Mouse (Mus musculus) neural tube, embryonic 14.5 days (tissue): Measurements from ENCODE around the gene Zscan18. TPM values are rescaled to one million over a fixed set of nuclear protein-coding genes. Genes with fewer than 3 reads are reported as not detected.
"Not testable (repeated sequence)": the region's sequence is repeated elsewhere in the genome, so short reads cannot be mapped to it uniquely, and the experiment has no call there.

Experiments used
- ATAC-seq: fragments of 200-750 bp; cut with Nextera tagmentation; 2 replicates; pipeline ENCODE4 v1.8.0; 2017; ENCODE audit warnings: low read depth, mild to moderate bottlenecking, moderate TSS enrichment, moderate library complexity
- H3K27ac ChIP-seq: fragments of 300-500 bp; sonication (generic); 2 replicates; pipeline ENCODE4 v1.5.1; 2014; ENCODE audit warnings: low read depth, mild to moderate bottlenecking, control low read depth, low read length, moderate library complexity, mixed read lengths
- H3K27me3 ChIP-seq: fragments of 300-500 bp; sonication (generic); 2 replicates; pipeline ENCODE4 v1.6.1; 2014; ENCODE audit warnings: low read length; ENCODE audit not compliant: control insufficient read depth, insufficient read depth
- H3K36me3 ChIP-seq: fragments of 300-500 bp; sonication (generic); 2 replicates; pipeline ENCODE4 v1.6.1; 2014; ENCODE audit warnings: low read length, mixed read lengths; ENCODE audit not compliant: control insufficient read depth, insufficient read depth
- H3K4me1 ChIP-seq: fragments of 300-500 bp; sonication (generic); 2 replicates; pipeline ENCODE4 v1.6.1; 2014; ENCODE audit warnings: low read length; ENCODE audit not compliant: control insufficient read depth, insufficient read depth
- H3K4me2 ChIP-seq: fragments of 300-500 bp; sonication (generic); 2 replicates; pipeline ENCODE4 v1.6.1; 2014; ENCODE audit warnings: mild to moderate bottlenecking, low read depth, low read length, control low read depth
- H3K4me3 ChIP-seq: fragments of 300-500 bp; sonication (generic); 2 replicates; pipeline ENCODE4 v1.5.1; 2014; ENCODE audit warnings: low read depth, low read length, control low read depth, mixed read lengths
- H3K9ac ChIP-seq: fragments of 300-500 bp; sonication (generic); replicated peaks from 2 replicates; pipeline ENCODE4 v1.6.1; 2014; ENCODE audit warnings: low read depth, mild to moderate bottlenecking, control low read depth, low read length, mixed read lengths
- H3K9me3 ChIP-seq: fragments of 300-500 bp; sonication (generic); 2 replicates; pipeline ENCODE4 v1.6.1; 2016; ENCODE audit warnings: low read length; ENCODE audit not compliant: control insufficient read depth
- WGBS: fragments of 180-500 bp; shearing (Covaris S2); extraction: QIAGEN DNeasy Blood & Tissue Kit; methylation state at CpG from one replicate; pipeline ENCODE4 v1.1.7; 2014; 5-methylcytosine and 5-hydroxymethylcytosine counted together
- polyA plus RNA-seq: library from polyadenylated mRNA; unstranded; fragments of >200 nt; fragmentation: Nextera tagmentation; extraction: Ambion mirVana; gene quantifications from 2 replicates; pipeline ENCODE4 v1.2.1, GENCODE M21; 2014

The Zscan18 gene
- polyA plus RNA-seq, 1 experiment from 2014 or later = 30.3 TPM

DNA sequence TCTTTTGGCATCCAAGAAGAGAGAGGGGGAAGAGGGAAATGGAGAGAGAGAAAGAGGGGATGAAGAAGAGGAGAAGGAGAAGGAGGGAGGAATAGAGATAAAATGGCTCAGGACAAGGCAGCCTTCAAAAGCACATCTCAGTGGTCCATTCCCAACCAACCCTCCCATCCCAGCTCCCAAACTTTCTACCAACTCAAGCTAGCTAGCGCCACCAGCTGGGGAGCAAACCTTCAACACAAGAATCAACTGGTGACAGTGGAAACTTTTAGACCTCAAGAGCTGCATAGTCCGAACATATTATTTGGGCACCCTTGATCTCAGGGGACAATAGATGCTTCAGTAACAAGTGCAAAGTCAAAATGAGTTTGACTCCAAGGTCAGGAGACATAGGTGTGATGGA lies 5.5 kb downstream of the Zscan18 start:
- no peak for ATAC-seq
- Histone ChIP-seq H3K27ac (no peak overlapping the region), H3K36me3 (no peaks in the 10 kb centered on the region), H3K9ac (no peak overlapping the region), H3K4me1 (no peaks in the 10 kb centered on the region), H3K27me3 (no peaks in the 10 kb centered on the region), H3K9me3 (peaks cover 10% of the 10 kb centered on the region; the same call in 1 of the 2 replicates), H3K4me2 (no peak overlapping the region), H3K4me3 (no peak overlapping the region)
- 70% methylated on average over 2 of the region's 2 CpGs for WGBS

DNA sequence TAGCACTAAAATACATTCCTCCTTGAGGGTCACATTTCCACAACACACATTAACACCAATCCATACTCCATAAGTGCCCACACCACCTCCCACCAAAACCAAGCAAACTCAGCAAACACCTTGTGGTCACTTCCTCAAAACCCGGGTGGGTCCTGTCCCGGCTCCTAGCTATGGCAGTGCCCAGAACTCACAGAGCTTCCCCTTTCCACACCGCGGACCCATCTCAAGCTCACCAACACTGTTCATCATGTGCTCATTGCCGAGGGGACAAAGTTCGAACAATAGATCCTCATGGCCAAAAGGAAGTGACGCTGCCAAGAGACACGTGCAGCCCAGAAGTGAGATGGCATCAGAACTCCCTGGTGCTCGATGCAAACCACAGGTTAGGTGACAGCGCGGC lies 10.8 kb downstream of the Zscan18 start:
- H3K4me1 ChIP-seq, H3K36me3 ChIP-seq, H3K27me3 ChIP-seq, H3K4me2 ChIP-seq, H3K9ac ChIP-seq, H3K4me3 ChIP-seq, ATAC-seq, H3K27ac ChIP-seq, H3K9me3 ChIP-seq: not testable (repeated sequence)
- whole genome bisulfite sequencing = 89% methylated on average over 11 of the region's 11 CpGs

- WGBS = 17% methylated on average over 5 of the region's 5 CpGs
- Histone ChIP-seq H3K4me1 (no peaks in the 10 kb centered on the region), H3K9me3 (no peaks in the 10 kb centered on the region), H3K27ac (no peak overlapping the region), H3K27me3 (no peaks in the 10 kb centered on the region), H3K4me3 (no peak overlapping the region), H3K9ac (no peak overlapping the region), H3K4me2 (no peak overlapping the region), H3K36me3 (no peaks in the 10 kb centered on the region)
- 0 out of 2 replicates have a peak, but pooled peaks have one; percentile 41 for ATAC-seq
Observed at GRCm38 (mm10) chr7:12788025-12788424, 15.4 kb downstream of the Zscan18 start.

- no peak for ATAC-seq
- no peak overlapping the region for H3K27ac ChIP-seq
- H3K4me1 ChIP-seq = no peaks in the 10 kb centered on the region
- no peaks in the 10 kb centered on the region for H3K27me3 ChIP-seq
- no peak overlapping the region for H3K4me2 ChIP-seq
- H3K9me3 ChIP-seq = no peaks in the 10 kb centered on the region
- no peak overlapping the region for H3K9ac ChIP-seq
- 81% methylated on average over 6 of the region's 6 CpGs for WGBS
- no peak overlapping the region for H3K4me3 ChIP-seq
- H3K36me3 ChIP-seq = no peaks in the 10 kb centered on the region
Observed at GRCm38 (mm10) chr7:12787333-12787732, 16.1 kb downstream of the Zscan18 start.

GRCm38 (mm10) chr7:12780151-12780830 lies 23.1 kb downstream of the Zscan18 start:
- Histone ChIP-seq H3K27me3 (no peaks in the 10 kb centered on the region), H3K9ac (peak overlapping the region; percentile 70), H3K36me3 (peaks cover 1% of the 10 kb centered on the region; the same call in 1 of the 2 replicates), H3K4me3 (peak overlapping the region; percentile 50), H3K9me3 (no peaks in the 10 kb centered on the region), H3K27ac (no peak overlapping the region), H3K4me1 (peaks cover 8% of the 10 kb centered on the region; the same call in 1 of the 2 replicates), H3K4me2 (peak overlapping the region; percentile 72)
- peak; percentile 97 for ATAC-seq
- WGBS = under 1% methylated on average over 57 of the region's 57 CpGs

DNA sequence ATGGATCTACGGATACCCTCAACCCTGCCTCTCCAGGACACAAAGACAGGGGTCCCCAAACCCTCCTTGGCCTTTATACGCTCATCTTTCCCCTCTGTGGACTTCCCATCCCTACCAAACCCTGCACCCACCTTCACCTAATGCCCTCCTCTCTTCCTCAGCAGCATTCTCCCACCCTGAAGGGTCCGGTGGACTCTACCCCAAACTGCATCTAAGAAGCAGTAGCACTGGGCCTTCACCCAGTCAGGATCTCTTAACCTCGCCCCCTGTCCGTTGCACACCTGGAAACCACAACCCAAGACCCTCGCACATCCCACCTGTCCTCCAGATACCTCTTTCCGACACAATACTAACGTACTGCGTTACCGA lies 23.7 kb downstream of the Zscan18 start:
- Histone ChIP-seq H3K4me2 (peak overlapping the region; percentile 72), H3K27me3 (no peaks in the 10 kb centered on the region), H3K4me3 (peak overlapping the region; percentile 50), H3K36me3 (peaks cover 6% of the 10 kb centered on the region; the same call in 1 of the 2 replicates), H3K4me1 (peaks cover 8% of the 10 kb centered on the region; the same call in 1 of the 2 replicates), H3K9ac (peak overlapping the region; percentile 70), H3K27ac (no peak overlapping the region), H3K9me3 (no peaks in the 10 kb centered on the region)
- no peak for ATAC-seq
- WGBS = 19% methylated on average over 10 of the region's 10 CpGs

GRCm38 (mm10) chr7:12779141-12779540 lies 24.3 kb downstream of the Zscan18 start:
- WGBS = 95% methylated on average over 5 of the region's 5 CpGs
- H3K27ac ChIP-seq = no peak overlapping the region
- no peaks in the 10 kb centered on the region for H3K27me3 ChIP-seq
- no peak overlapping the region; the same call in 1 of the 2 replicates for H3K4me3 ChIP-seq
- H3K4me1 ChIP-seq = peaks cover 8% of the 10 kb centered on the region; the same call in 1 of the 2 replicates
- H3K9ac ChIP-seq = peak overlapping the region; percentile 70; the same call in 1 of the 2 replicates
- no peaks in the 10 kb centered on the region for H3K9me3 ChIP-seq
- peaks cover 13% of the 10 kb centered on the region for H3K36me3 ChIP-seq
- peak overlapping the region; percentile 72 for H3K4me2 ChIP-seq
- no peak for ATAC-seq

GRCm38 (mm10) chr7:12774606-12775005 lies 28.8 kb downstream of the Zscan18 start:
- peaks cover 30% of the 10 kb centered on the region for H3K36me3 ChIP-seq
- H3K4me3 ChIP-seq = no peak overlapping the region
- 96% methylated on average over 1 of the region's 1 CpGs for WGBS
- H3K4me2 ChIP-seq = no peak overlapping the region
- no peak overlapping the region for H3K9ac ChIP-seq
- no peaks in the 10 kb centered on the region for H3K9me3 ChIP-seq
- no peak for ATAC-seq
- H3K4me1 ChIP-seq = peaks cover 5% of the 10 kb centered on the region; the same call in 1 of the 2 replicates
- H3K27ac ChIP-seq = no peak overlapping the region
- no peaks in the 10 kb centered on the region for H3K27me3 ChIP-seq

GRCm38 (mm10) chr7:12774111-12774510 lies 29.3 kb downstream of the Zscan18 start:
- H3K4me3 ChIP-seq = no peak overlapping the region
- H3K36me3 ChIP-seq = peaks cover 35% of the 10 kb centered on the region
- H3K9ac ChIP-seq = no peak overlapping the region
- H3K4me1 ChIP-seq = no peaks in the 10 kb centered on the region
- H3K9me3 ChIP-seq = no peaks in the 10 kb centered on the region
- no peak for ATAC-seq
- no peak overlapping the region for H3K27ac ChIP-seq
- H3K4me2 ChIP-seq = no peak overlapping the region
- 93% methylated on average over 9 of the region's 9 CpGs for WGBS
- no peaks in the 10 kb centered on the region for H3K27me3 ChIP-seq
